Mouse (Mus musculus) heart, embryonic 15.5 days (tissue): ENCODE data around the gene Zfp933. TPM values are rescaled to one million over a fixed set of nuclear protein-coding genes. Genes with fewer than 3 reads are reported as not detected.

Experiments used
- ATAC-seq: fragments of 200-750 bp; cut with Nextera tagmentation; replicated peaks from 2 replicates; pipeline ENCODE4 v1.8.0; 2017; ENCODE audit warnings: low read depth, moderate TSS enrichment; ENCODE audit not compliant: insufficient number of reproducible peaks, insufficient read depth, low FRiP score
- H3K27ac ChIP-seq: fragments of 300-500 bp; sonication (generic); 2 replicates; pipeline ENCODE4 v1.5.1; 2015; ENCODE audit warnings: mild to moderate bottlenecking, inconsistent platforms
- H3K27me3 ChIP-seq: fragments of 300-500 bp; sonication (generic); 2 replicates; pipeline ENCODE4 v1.6.1; 2015; ENCODE audit warnings: inconsistent platforms
- H3K36me3 ChIP-seq: fragments of 300-500 bp; sonication (generic); 2 replicates; pipeline ENCODE4 v1.6.1; 2015; ENCODE audit warnings: mild to moderate bottlenecking, inconsistent platforms
- H3K4me1 ChIP-seq: fragments of 300-500 bp; sonication (generic); replicated peaks from 2 replicates; pipeline ENCODE4 v1.6.1; 2015; ENCODE audit warnings: inconsistent platforms
- H3K4me2 ChIP-seq: fragments of 300-500 bp; sonication (generic); 2 replicates; pipeline ENCODE4 v1.6.1; 2015; ENCODE audit warnings: inconsistent platforms, mild to moderate bottlenecking, moderate library complexity
- H3K4me3 ChIP-seq: fragments of 300-500 bp; sonication (generic); 2 replicates; pipeline ENCODE4 v1.5.1; 2015; ENCODE audit warnings: mild to moderate bottlenecking, inconsistent platforms
- H3K9ac ChIP-seq: fragments of 300-500 bp; sonication (generic); 2 replicates; pipeline ENCODE4 v1.6.1; 2015; ENCODE audit warnings: mild to moderate bottlenecking, inconsistent platforms
- H3K9me3 ChIP-seq: fragments of 300-500 bp; sonication (generic); replicated peaks from 2 replicates; pipeline ENCODE4 v1.6.1; 2016; ENCODE audit warnings: inconsistent platforms
- WGBS: fragments of 180-500 bp; shearing (Covaris S2); methylation state at CpG from one replicate; pipeline ENCODE4 v1.1.7; 2015; ENCODE audit warnings: mixed read lengths; 5-methylcytosine and 5-hydroxymethylcytosine counted together
- polyA plus RNA-seq: library from polyadenylated mRNA; unstranded; fragments of >200 nt; fragmentation: Nextera tagmentation; extraction: Ambion mirVana; gene quantifications from 2 replicates; pipeline ENCODE4 v1.2.1, GENCODE M21; 2015

Gene Zfp933
- polyA plus RNA-seq = 3.4 and 4.0 TPM in 2 replicates

DNA sequence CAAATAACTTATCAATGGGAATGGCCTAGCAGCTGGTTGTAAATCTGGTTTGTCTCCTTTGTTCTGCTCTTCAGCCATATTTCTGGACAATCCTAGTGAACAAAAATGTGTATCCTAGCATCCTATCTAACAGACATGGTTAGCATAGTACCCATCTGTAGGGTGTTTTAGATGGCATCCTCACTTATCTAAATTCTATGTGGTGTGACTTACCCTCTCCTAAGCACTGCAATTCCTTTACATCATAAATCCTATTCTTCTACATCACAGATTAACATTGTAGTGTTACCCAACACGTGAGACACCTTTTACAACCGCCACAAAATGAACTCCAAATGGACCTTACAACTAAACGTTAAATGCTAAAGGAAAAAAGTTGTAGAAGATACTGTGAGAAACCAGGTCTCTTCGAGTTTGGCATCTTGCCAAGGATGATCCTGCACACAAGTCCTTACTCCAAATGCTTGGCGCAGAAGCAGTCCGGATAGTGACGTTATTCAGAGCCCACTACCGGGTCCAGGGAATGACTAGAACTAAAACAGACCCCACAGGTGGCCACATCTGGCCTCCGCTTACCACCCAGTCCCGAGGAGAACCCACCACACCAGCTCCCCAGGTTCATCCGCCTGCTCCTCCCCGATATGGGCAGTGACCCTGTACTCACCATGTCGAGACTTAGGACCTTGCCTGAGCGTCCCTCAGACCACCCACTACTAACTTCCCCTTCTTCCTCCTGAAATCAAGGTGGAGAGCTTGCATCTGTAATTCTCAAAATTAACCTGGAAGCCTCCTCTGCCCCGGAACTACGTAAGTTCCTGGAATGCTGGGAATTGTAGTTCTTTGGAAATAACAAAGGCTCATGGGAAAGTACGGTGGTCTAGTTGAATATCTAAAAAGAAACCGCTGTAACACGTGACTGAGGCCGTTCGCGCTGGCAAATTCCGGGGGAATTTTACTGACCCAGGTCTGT is at the start of gene Zfp933:
TSS of gene Zfp933 (minus strand) at position 753 of the 970 bp plus-strand sequence.
- H3K27ac ChIP-seq = peak within 1 kb of the TSS; percentile 51
- under 1% methylated on average over 23 of the region's 23 CpGs for WGBS

DNA sequence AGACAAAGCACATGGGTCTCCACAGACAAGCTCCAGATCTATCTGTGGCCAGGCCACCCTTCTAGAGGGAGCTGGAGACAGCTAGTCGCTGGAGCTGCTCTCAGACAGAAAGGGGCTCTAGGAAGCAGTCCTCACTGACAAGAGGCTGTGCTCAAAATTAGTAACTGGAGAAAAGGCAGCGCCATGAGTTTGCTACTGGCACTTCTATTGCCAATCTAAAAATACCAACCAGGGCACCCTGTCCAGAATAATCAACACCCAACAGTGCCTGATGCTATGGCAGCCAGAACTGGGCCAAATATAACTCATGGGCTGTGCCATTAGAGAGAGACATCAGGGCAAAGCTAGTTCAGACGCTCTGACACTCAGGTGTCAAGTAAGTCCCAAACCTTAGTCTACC is 49.2 kb upstream of the Zfp933 start:
- 51% methylated on average over 3 of the region's 3 CpGs for WGBS
- peaks cover 61% of the 10 kb centered on the region for H3K4me1 ChIP-seq

More for the DNA sequence above, at the start of gene Zfp933:
- Histone ChIP-seq H3K9me3 (no peaks in the 10 kb centered on the region), H3K4me2 (peak within 1 kb of the TSS; percentile 64), H3K27me3 (no peaks in the 10 kb centered on the region), H3K4me1 (peaks cover 9% of the 10 kb centered on the region), H3K4me3 (peak within 1 kb of the TSS; percentile 92), H3K36me3 (peaks cover 9% of the 10 kb centered on the region), H3K9ac (peak within 1 kb of the TSS; percentile 71)
- peak; percentile 81 for ATAC-seq

DNA sequence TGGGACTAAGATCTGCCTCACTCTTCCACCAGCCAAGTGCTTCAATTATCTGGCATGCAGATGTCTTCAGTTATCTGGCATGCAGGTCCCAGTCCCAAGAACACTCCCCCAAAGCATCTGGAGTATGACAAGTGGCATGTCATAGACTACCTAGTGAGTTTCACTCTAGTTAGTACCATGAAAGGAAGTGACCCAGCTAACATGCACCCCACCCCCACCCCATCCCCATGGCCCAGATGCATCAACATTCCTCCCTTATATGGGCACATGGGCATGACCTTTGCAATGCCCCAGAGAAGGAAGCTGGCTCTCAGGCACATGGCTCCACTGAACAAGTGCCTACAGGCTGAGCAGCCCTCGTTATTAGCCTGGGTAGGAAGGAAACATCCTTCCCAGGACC is 48.2 kb upstream of the Zfp933 start:
- H3K9me3 ChIP-seq = no peaks in the 10 kb centered on the region
- no peak overlapping the region for H3K4me3 ChIP-seq
- no peaks in the 10 kb centered on the region for H3K27me3 ChIP-seq
- peaks cover 54% of the 10 kb centered on the region for H3K4me1 ChIP-seq
- 30% methylated on average over 1 of the region's 1 CpGs for WGBS
- peaks cover 59% of the 10 kb centered on the region for H3K36me3 ChIP-seq
- no peak overlapping the region for H3K4me2 ChIP-seq
- H3K9ac ChIP-seq = no peak overlapping the region
- H3K27ac ChIP-seq = peak overlapping the region; percentile 96
- ATAC-seq = peak; percentile 60

More for the DNA sequence above, 49.2 kb upstream of the Zfp933 start:
- Histone ChIP-seq H3K9ac (no peak overlapping the region; the same call in 1 of the 2 replicates), H3K27me3 (no peaks in the 10 kb centered on the region), H3K9me3 (no peaks in the 10 kb centered on the region), H3K27ac (peak overlapping the region; percentile 96), H3K4me3 (no peak overlapping the region), H3K4me2 (peak overlapping the region; percentile 42), H3K36me3 (peaks cover 59% of the 10 kb centered on the region)
- ATAC-seq = peak; percentile 83

GRCm38 (mm10) chr4:147895815-147896330 is 47.7 kb upstream of the Zfp933 start:
- Histone ChIP-seq H3K27ac (peak overlapping the region; percentile 96), H3K4me2 (no peak overlapping the region), H3K36me3 (peaks cover 64% of the 10 kb centered on the region), H3K4me1 (peaks cover 53% of the 10 kb centered on the region), H3K9ac (peak overlapping the region; percentile 31; the same call in 1 of the 2 replicates), H3K4me3 (no peak overlapping the region), H3K9me3 (no peaks in the 10 kb centered on the region), H3K27me3 (no peaks in the 10 kb centered on the region)
- no peak for ATAC-seq
- WGBS = 71% methylated on average over 4 of the region's 4 CpGs

- Histone ChIP-seq H3K9ac (no peak overlapping the region), H3K4me3 (no peak overlapping the region), H3K27ac (0 out of 2 replicates have a peak overlapping the region, but pooled peaks have one; percentile 38), H3K9me3 (no peaks in the 10 kb centered on the region), H3K27me3 (no peaks in the 10 kb centered on the region), H3K36me3 (peaks cover 84% of the 10 kb centered on the region), H3K4me1 (peaks cover 9% of the 10 kb centered on the region), H3K4me2 (no peak overlapping the region)
- WGBS = 67% methylated on average over 6 of the region's 6 CpGs
- no peak; the same call in 1 of the 2 replicates for ATAC-seq
Measured at GRCm38 (mm10) chr4:147890341-147890740, 42.2 kb upstream of the Zfp933 start.

- no peak overlapping the region for H3K9ac ChIP-seq
Measured at GRCm38 (mm10) chr4:147888237-147888636, 40.1 kb upstream of the Zfp933 start.

DNA sequence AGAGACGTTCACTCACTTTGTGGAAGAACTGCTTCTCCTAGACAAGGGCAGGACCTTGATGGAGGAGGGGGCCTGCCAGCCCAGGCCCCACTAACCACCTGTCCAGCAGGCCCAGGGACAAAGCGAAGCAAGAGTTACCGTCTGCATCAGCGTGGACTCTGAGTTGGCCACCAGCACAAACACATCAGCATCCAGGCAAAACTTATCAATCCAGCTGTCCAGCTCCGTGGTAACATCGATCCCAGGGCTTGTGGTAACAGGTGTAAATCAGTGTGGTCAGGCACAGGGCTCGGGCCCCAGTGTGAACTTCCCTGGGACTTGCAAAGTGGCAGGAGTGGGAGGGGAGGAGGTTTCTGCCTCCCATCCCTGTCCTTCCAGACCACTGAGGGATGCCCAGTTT is 39.1 kb upstream of the Zfp933 start:
- Histone ChIP-seq H3K27ac (no peak overlapping the region), H3K27me3 (no peaks in the 10 kb centered on the region), H3K9ac (no peak overlapping the region), H3K36me3 (peaks cover 92% of the 10 kb centered on the region), H3K4me1 (peaks cover 8% of the 10 kb centered on the region), H3K4me3 (no peak overlapping the region), H3K9me3 (no peaks in the 10 kb centered on the region), H3K4me2 (no peak overlapping the region)
- ATAC-seq = no peak
- 93% methylated on average over 7 of the region's 7 CpGs for WGBS

More at GRCm38 (mm10) chr4:147888237-147888636, 40.1 kb upstream of the Zfp933 start:
- H3K4me2 ChIP-seq = no peak overlapping the region
- 90% methylated on average over 4 of the region's 4 CpGs for WGBS
- H3K27ac ChIP-seq = no peak overlapping the region
- peaks cover 88% of the 10 kb centered on the region for H3K36me3 ChIP-seq
- no peaks in the 10 kb centered on the region for H3K27me3 ChIP-seq
- ATAC-seq = no peak
- peaks cover 8% of the 10 kb centered on the region for H3K4me1 ChIP-seq
- no peaks in the 10 kb centered on the region for H3K9me3 ChIP-seq
- no peak overlapping the region for H3K4me3 ChIP-seq

- ATAC-seq = no peak
- no peaks in the 10 kb centered on the region for H3K9me3 ChIP-seq
- H3K4me2 ChIP-seq = no peak overlapping the region
- peaks cover 93% of the 10 kb centered on the region for H3K36me3 ChIP-seq
- peaks cover 8% of the 10 kb centered on the region for H3K4me1 ChIP-seq
- 91% methylated on average over 12 of the region's 12 CpGs for WGBS
- H3K27me3 ChIP-seq = no peaks in the 10 kb centered on the region
- H3K4me3 ChIP-seq = no peak overlapping the region
- H3K9ac ChIP-seq = no peak overlapping the region
- no peak overlapping the region for H3K27ac ChIP-seq
Measured at GRCm38 (mm10) chr4:147886158-147886557, 38.0 kb upstream of the Zfp933 start.

- ATAC-seq = no peak
- Histone ChIP-seq H3K36me3 (peaks cover 95% of the 10 kb centered on the region), H3K4me3 (no peak overlapping the region), H3K4me2 (no peak overlapping the region), H3K9ac (no peak overlapping the region), H3K4me1 (peaks cover 5% of the 10 kb centered on the region), H3K27me3 (no peaks in the 10 kb centered on the region), H3K27ac (no peak overlapping the region), H3K9me3 (no peaks in the 10 kb centered on the region)
- 93% methylated on average over 3 of the region's 3 CpGs for WGBS
Measured at GRCm38 (mm10) chr4:147884138-147884537, 36.0 kb upstream of the Zfp933 start.

- H3K4me2 ChIP-seq = no peak overlapping the region
- H3K27me3 ChIP-seq = no peaks in the 10 kb centered on the region
- peaks cover 95% of the 10 kb centered on the region for H3K36me3 ChIP-seq
- H3K9me3 ChIP-seq = no peaks in the 10 kb centered on the region
- 64% methylated on average over 6 of the region's 6 CpGs for WGBS
- H3K4me3 ChIP-seq = no peak overlapping the region
- H3K27ac ChIP-seq = no peak overlapping the region
- ATAC-seq = no peak
- H3K4me1 ChIP-seq = peaks cover 5% of the 10 kb centered on the region
- H3K9ac ChIP-seq = no peak overlapping the region
Measured at GRCm38 (mm10) chr4:147883041-147883440, 34.9 kb upstream of the Zfp933 start.

GRCm38 (mm10) chr4:147881792-147882191 is 33.6 kb upstream of the Zfp933 start:
- Histone ChIP-seq H3K27ac (no peak overlapping the region), H3K4me2 (no peak overlapping the region), H3K27me3 (no peaks in the 10 kb centered on the region), H3K9ac (no peak overlapping the region), H3K9me3 (no peaks in the 10 kb centered on the region), H3K4me1 (peaks cover 5% of the 10 kb centered on the region), H3K36me3 (peaks cover 93% of the 10 kb centered on the region), H3K4me3 (no peak overlapping the region)
- ATAC-seq = no peak
- WGBS = 88% methylated on average over 7 of the region's 7 CpGs
